Mouse (Mus musculus): ENCODE measurements around the gene Tet3.

DNA sequence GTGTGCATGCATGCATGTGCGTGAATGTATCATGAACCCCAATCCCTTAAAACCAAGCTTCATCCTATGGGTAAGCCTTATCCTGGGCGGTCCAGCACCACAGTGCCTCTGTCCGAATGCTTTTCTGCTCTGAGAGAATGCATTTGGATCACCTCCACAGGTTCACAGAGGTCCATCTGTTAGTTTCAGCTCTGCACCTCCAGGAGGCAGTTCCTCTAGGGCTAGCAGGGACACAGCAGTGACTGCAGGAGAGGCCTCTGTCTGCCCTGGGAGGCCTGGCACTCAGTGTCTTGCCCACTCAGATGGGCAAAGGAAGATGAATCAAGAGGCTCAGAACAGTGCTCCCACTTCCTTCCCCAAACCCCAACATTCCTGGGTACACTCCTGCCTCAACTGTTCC, 32.3 kb downstream of the Tet3 start:
- no peak for TF ChIP-seq CTCF (IDR thresholded peaks at IDR 0.05; ENCODE audit: low read depth, low read length)
- no peak for TF ChIP-seq POLR2A (IDR thresholded peaks at IDR 0.05; ENCODE audit: insufficient read depth, low read length)

Measured in ES-Bruce4 (cell line).